Mouse (Mus musculus): ENCODE results near the gene Neu1. TPM values are rescaled to one million over a fixed set of nuclear protein-coding genes. Genes with fewer than 3 reads are reported as not detected.

The Neu1 gene
- polyA plus RNA-seq, 1 experiment = 4.1 TPM

GRCm38 (mm10) chr17:34891377-34891776 lies 39.7 kb upstream of the Neu1 start:
- Histone ChIP-seq H3K27ac (ENCODE audit: control insufficient read depth, insufficient read depth, low read depth, low read length) (no peak overlapping the region), H3K4me1 (ENCODE audit: control insufficient read depth, insufficient read depth, low read length) (peaks cover 22% of the 10 kb centered on the region), H3K4me3 (ENCODE audit: control insufficient read depth, low read depth, low read length) (no peak overlapping the region), H3K36me3 (ENCODE audit: control insufficient read depth, insufficient read depth, low read length) (no peaks in the 10 kb centered on the region), H3K27me3 (ENCODE audit: control insufficient read depth, insufficient read depth, low read length) (no peaks in the 10 kb centered on the region)
- TF ChIP-seq CTCF (IDR thresholded peaks at IDR 0.05; ENCODE audit: control insufficient read depth, insufficient read depth, insufficient replicate concordance, low read depth, low read length) (peak; percentile 10; the same call in 1 of the 2 replicates), POLR2A (IDR thresholded peaks at IDR 0.05; ENCODE audit: control insufficient read depth, low read depth, low read length) (no peak)

GRCm38 (mm10) chr17:34893072-34893824 lies 37.8 kb upstream of the Neu1 start:
- H3K27ac ChIP-seq (ENCODE audit: control insufficient read depth, insufficient read depth, low read depth, low read length) = peak overlapping the region; percentile 61
- TF ChIP-seq CTCF (IDR thresholded peaks at IDR 0.05; ENCODE audit: control insufficient read depth, insufficient read depth, insufficient replicate concordance, low read depth, low read length) = no peak
- no peak for TF ChIP-seq POLR2A (IDR thresholded peaks at IDR 0.05; ENCODE audit: control insufficient read depth, low read depth, low read length)
- no peak overlapping the region for H3K4me3 ChIP-seq (ENCODE audit: control insufficient read depth, low read depth, low read length)
- H3K27me3 ChIP-seq (ENCODE audit: control insufficient read depth, insufficient read depth, low read length) = no peaks in the 10 kb centered on the region
- no peaks in the 10 kb centered on the region for H3K36me3 ChIP-seq (ENCODE audit: control insufficient read depth, insufficient read depth, low read length)
- H3K4me1 ChIP-seq (ENCODE audit: control insufficient read depth, insufficient read depth, low read length) = peaks cover 26% of the 10 kb centered on the region

- TF ChIP-seq POLR2A (IDR thresholded peaks at IDR 0.05; ENCODE audit: control insufficient read depth, low read depth, low read length) (peak; percentile 57), CTCF (IDR thresholded peaks at IDR 0.05; ENCODE audit: control insufficient read depth, insufficient read depth, insufficient replicate concordance, low read depth, low read length) (no peak)
- Histone ChIP-seq H3K27ac (ENCODE audit: control insufficient read depth, insufficient read depth, low read depth, low read length) (peak overlapping the region; percentile 80), H3K4me1 (ENCODE audit: control insufficient read depth, insufficient read depth, low read length) (peaks cover 26% of the 10 kb centered on the region), H3K4me3 (ENCODE audit: control insufficient read depth, low read depth, low read length) (peak overlapping the region; percentile 69), H3K27me3 (ENCODE audit: control insufficient read depth, insufficient read depth, low read length) (no peaks in the 10 kb centered on the region), H3K36me3 (ENCODE audit: control insufficient read depth, insufficient read depth, low read length) (no peaks in the 10 kb centered on the region)
Measured at GRCm38 (mm10) chr17:34894074-34894597, 36.9 kb upstream of the Neu1 start.

- TF ChIP-seq POLR2A (IDR thresholded peaks at IDR 0.05; ENCODE audit: control insufficient read depth, low read depth, low read length) = no peak
- no peak for TF ChIP-seq CTCF (IDR thresholded peaks at IDR 0.05; ENCODE audit: control insufficient read depth, insufficient read depth, insufficient replicate concordance, low read depth, low read length)
- H3K27ac ChIP-seq (ENCODE audit: control insufficient read depth, insufficient read depth, low read depth, low read length) = peak overlapping the region; percentile 47
- H3K27me3 ChIP-seq (ENCODE audit: control insufficient read depth, insufficient read depth, low read length) = no peaks in the 10 kb centered on the region
- H3K4me3 ChIP-seq (ENCODE audit: control insufficient read depth, low read depth, low read length) = peak overlapping the region; percentile 71
- H3K36me3 ChIP-seq (ENCODE audit: control insufficient read depth, insufficient read depth, low read length) = no peaks in the 10 kb centered on the region
- peaks cover 26% of the 10 kb centered on the region for H3K4me1 ChIP-seq (ENCODE audit: control insufficient read depth, insufficient read depth, low read length)
Measured at GRCm38 (mm10) chr17:34894801-34895530, 36.1 kb upstream of the Neu1 start.

- H3K4me1 ChIP-seq (ENCODE audit: control insufficient read depth, insufficient read depth, low read length) = peaks cover 26% of the 10 kb centered on the region
- no peaks in the 10 kb centered on the region for H3K36me3 ChIP-seq (ENCODE audit: control insufficient read depth, insufficient read depth, low read length)
- H3K4me3 ChIP-seq (ENCODE audit: control insufficient read depth, low read depth, low read length) = no peak overlapping the region; the same call in 1 of the 2 replicates
- no peak overlapping the region for H3K27ac ChIP-seq (ENCODE audit: control insufficient read depth, insufficient read depth, low read depth, low read length)
- TF ChIP-seq POLR2A (IDR thresholded peaks at IDR 0.05; ENCODE audit: control insufficient read depth, low read depth, low read length) (no peak), CTCF (IDR thresholded peaks at IDR 0.05; ENCODE audit: control insufficient read depth, insufficient read depth, insufficient replicate concordance, low read depth, low read length) (no peak)
- no peaks in the 10 kb centered on the region for H3K27me3 ChIP-seq (ENCODE audit: control insufficient read depth, insufficient read depth, low read length)
Measured at GRCm38 (mm10) chr17:34895724-34896123, 35.3 kb upstream of the Neu1 start.

- H3K27me3 ChIP-seq (ENCODE audit: control insufficient read depth, insufficient read depth, low read length) = no peaks in the 10 kb centered on the region
- H3K36me3 ChIP-seq (ENCODE audit: control insufficient read depth, insufficient read depth, low read length) = no peaks in the 10 kb centered on the region
- H3K4me1 ChIP-seq (ENCODE audit: control insufficient read depth, insufficient read depth, low read length) = peaks cover 26% of the 10 kb centered on the region
- H3K4me3 ChIP-seq (ENCODE audit: control insufficient read depth, low read depth, low read length) = no peak overlapping the region
- H3K27ac ChIP-seq (ENCODE audit: control insufficient read depth, insufficient read depth, low read depth, low read length) = no peak overlapping the region
- TF ChIP-seq CTCF (IDR thresholded peaks at IDR 0.05; ENCODE audit: control insufficient read depth, insufficient read depth, insufficient replicate concordance, low read depth, low read length) = no peak
- no peak for TF ChIP-seq POLR2A (IDR thresholded peaks at IDR 0.05; ENCODE audit: control insufficient read depth, low read depth, low read length)
Measured at GRCm38 (mm10) chr17:34896366-34896765, 34.7 kb upstream of the Neu1 start.

Data from testis, adult 2 months (tissue).